ENCODE assay signal across 7 mouse cellular contexts in the genomic region with DNA sequence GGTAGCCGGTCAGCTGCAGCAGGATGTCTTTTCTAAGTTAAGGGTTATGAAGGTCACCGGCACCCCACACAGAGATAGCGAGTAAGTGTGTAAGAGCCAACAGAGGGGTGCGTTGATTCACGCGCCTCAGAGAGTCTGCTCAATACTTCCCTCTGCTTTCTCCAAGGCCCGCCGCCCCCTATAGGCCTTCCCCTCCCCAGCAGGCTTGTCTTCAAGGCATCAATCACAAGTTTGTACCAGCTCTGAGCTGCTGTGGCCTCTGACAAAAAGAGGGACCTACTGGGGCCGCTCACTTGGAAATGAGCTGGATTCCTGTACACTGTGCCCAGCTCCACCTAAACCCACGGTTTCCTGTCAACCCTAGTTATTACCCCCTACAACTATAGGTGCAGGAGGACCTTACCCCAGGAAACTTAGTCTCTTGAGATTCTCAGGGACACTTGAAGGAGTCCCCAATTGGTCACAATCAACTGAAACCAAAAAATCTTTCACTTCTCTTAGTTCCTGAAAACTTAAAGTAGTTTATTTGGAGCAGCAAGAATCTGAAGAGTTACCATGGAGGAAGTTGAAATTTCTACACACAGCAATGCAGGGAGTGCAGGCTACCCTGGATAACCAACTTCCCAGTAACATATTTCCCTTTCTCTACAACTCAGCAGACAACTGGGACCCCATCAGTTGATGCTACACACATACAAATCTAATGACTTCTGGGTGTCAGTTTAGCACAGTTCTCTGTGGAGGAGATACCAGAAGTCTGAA. TPM values are rescaled to one million over a fixed set of nuclear protein-coding genes. Genes with fewer than 3 reads are reported as not detected.
DNase-seq lines count a peak whose midpoint lies in the region; ATAC-seq lines count a peak whose summit lies in the region.

No protein-coding gene starts in this region.

- intact Hi-C loops in left cerebral cortex, postnatal 25 days (cut with DNase I): no loop called here

- peak overlapping the region; percentile 82 for H3K4me2 ChIP-seq in forebrain, embryonic 13.5 days
- peak overlapping the region; percentile 88 for H3K4me2 ChIP-seq in hindbrain, embryonic 15.5 days

- no peaks in the 10 kb centered on the region for H3K27me3 ChIP-seq in forebrain, embryonic 13.5 days
- no peaks in the 10 kb centered on the region for H3K27me3 ChIP-seq in hindbrain, embryonic 15.5 days

- no peaks in the 10 kb centered on the region for H3K9me3 ChIP-seq in forebrain, embryonic 13.5 days (replicated peaks)
- no peaks in the 10 kb centered on the region for H3K9me3 ChIP-seq in hindbrain, embryonic 15.5 days

- peak; percentile 32 to 51 for DNase-seq in CD8-positive naive resting alpha-beta T cell, adult 2 months (ENCODE audit: low read depth in 2 of 2, low spot score in 2 of 2)
- DNase-seq in left cerebral cortex, postnatal 25 days (ENCODE audit: low spot score in 2 of 2): peak; percentile 20 to 28
- peak; percentile 55 for DNase-seq in right cerebral cortex, postnatal 14 days

- no peaks in the 10 kb centered on the region for H3K36me3 ChIP-seq in forebrain, embryonic 13.5 days (ENCODE audit: poor library complexity, severe bottlenecking)
- H3K36me3 ChIP-seq in hindbrain, embryonic 15.5 days: no peaks in the 10 kb centered on the region

- peak overlapping the region; percentile 53 for H3K4me3 ChIP-seq in forebrain, embryonic 13.5 days
- peak overlapping the region; percentile 51 for H3K4me3 ChIP-seq in hindbrain, embryonic 15.5 days

- no peak overlapping the region for H3K27ac ChIP-seq in forebrain, embryonic 13.5 days
- H3K27ac ChIP-seq in hindbrain, embryonic 15.5 days (replicated peaks): no peak overlapping the region

- H3K9ac ChIP-seq in forebrain, embryonic 13.5 days: peak overlapping the region; percentile 76
- peak overlapping the region; percentile 57 for H3K9ac ChIP-seq in hindbrain, embryonic 15.5 days

- WGBS in forebrain, embryonic 13.5 days: under 1% methylated on average over 10 of the region's 10 CpGs
- WGBS in hindbrain, embryonic 15.5 days: 4% methylated on average over 10 of the region's 10 CpGs

- H3K4me1 ChIP-seq in forebrain, embryonic 13.5 days: peaks cover 8% of the 10 kb centered on the region
- peaks cover 5% of the 10 kb centered on the region; the same call in 1 of the 2 replicates for H3K4me1 ChIP-seq in hindbrain, embryonic 15.5 days (replicated peaks)

- peak; percentile 73 for ATAC-seq in activated CD4-positive, CD25-positive, alpha-beta regulatory T cell, adult 4 months
- peak; percentile 96 for ATAC-seq in forebrain, embryonic 13.5 days
- peak; percentile 92 for ATAC-seq in hindbrain, embryonic 15.5 days (ENCODE audit: low FRiP score, low read depth)
- peak; percentile 78 for ATAC-seq in megakaryocyte progenitor cell, adult 5-6 weeks (replicated peaks; ENCODE audit: poor library complexity)

RNA-seq across cellular contexts. Expression of a gene that starts 31.7 kb away (rescaled TPM):
- polyA plus RNA-seq in activated CD4-positive, CD25-positive, alpha-beta regulatory T cell, adult 4 months (2017; shearing (Covaris generic)): under 1 TPM; 0.20 to 0.56 TPM
- polyA plus RNA-seq in forebrain, embryonic 13.5 days (2015; fragmentation: Nextera tagmentation; extraction: Ambion mirVana): 0.71 and 0.91 TPM in 2 replicates
- 0.26 and 0.64 TPM in 2 replicates for polyA plus RNA-seq in hindbrain, embryonic 15.5 days (2015; fragmentation: Nextera tagmentation; extraction: Ambion mirVana)
- total RNA-seq in left cerebral cortex, postnatal 25 days (2021): 1 to 10 TPM in 1 of 2 experiments, under 1 TPM in 1; 0.78 to 1.6 TPM
- total RNA-seq in megakaryocyte progenitor cell, adult 5-6 weeks (2015): 0.02 and 0.51 TPM in 2 replicates
- 0.25 and 0.34 TPM in 2 replicates for total RNA-seq in megakaryocyte progenitor cell, adult 5-6 weeks (2017)

RNA-seq across cellular contexts. Expression of a gene that starts 51.9 kb away (rescaled TPM):
- 10 to 100 TPM; 77.3 to 85.7 TPM for polyA plus RNA-seq in activated CD4-positive, CD25-positive, alpha-beta regulatory T cell, adult 4 months (2017; shearing (Covaris generic))
- polyA plus RNA-seq in forebrain, embryonic 13.5 days (2015; fragmentation: Nextera tagmentation; extraction: Ambion mirVana): 103 and 110 TPM in 2 replicates
- 117 TPM in 2 replicates for polyA plus RNA-seq in hindbrain, embryonic 15.5 days (2015; fragmentation: Nextera tagmentation; extraction: Ambion mirVana)
- total RNA-seq in left cerebral cortex, postnatal 25 days (2021): 10 to 100 TPM; 72.5 to 74.2 TPM
- total RNA-seq in megakaryocyte progenitor cell, adult 5-6 weeks (2015): 19.5 and 24.5 TPM in 2 replicates
- total RNA-seq in megakaryocyte progenitor cell, adult 5-6 weeks (2017): 27.9 and 43.2 TPM in 2 replicates

RNA-seq across cellular contexts. Expression of a gene that starts 57.0 kb away (rescaled TPM):
- polyA plus RNA-seq in activated CD4-positive, CD25-positive, alpha-beta regulatory T cell, adult 4 months (2017; shearing (Covaris generic)): 100 to 1,000 TPM; 188 to 204 TPM
- 129 and 132 TPM in 2 replicates for polyA plus RNA-seq in forebrain, embryonic 13.5 days (2015; fragmentation: Nextera tagmentation; extraction: Ambion mirVana)
- 116 and 117 TPM in 2 replicates for polyA plus RNA-seq in hindbrain, embryonic 15.5 days (2015; fragmentation: Nextera tagmentation; extraction: Ambion mirVana)
- total RNA-seq in left cerebral cortex, postnatal 25 days (2021): 10 to 100 TPM; 82.4 to 83.7 TPM
- 160 and 162 TPM in 2 replicates for total RNA-seq in megakaryocyte progenitor cell, adult 5-6 weeks (2015)
- 112 and 116 TPM in 2 replicates for total RNA-seq in megakaryocyte progenitor cell, adult 5-6 weeks (2017)
